Mouse (Mus musculus) induced T-regulatory cell, adult 2 months (primary cell): Measurements from ENCODE around the gene Gm20388.

Experiments
- DNase-seq: peaks from one replicate; pipeline ENCODE4 v3.0.0-alpha.2; 2012; ENCODE audit warnings: low read depth

Gene Gm20388

DNA sequence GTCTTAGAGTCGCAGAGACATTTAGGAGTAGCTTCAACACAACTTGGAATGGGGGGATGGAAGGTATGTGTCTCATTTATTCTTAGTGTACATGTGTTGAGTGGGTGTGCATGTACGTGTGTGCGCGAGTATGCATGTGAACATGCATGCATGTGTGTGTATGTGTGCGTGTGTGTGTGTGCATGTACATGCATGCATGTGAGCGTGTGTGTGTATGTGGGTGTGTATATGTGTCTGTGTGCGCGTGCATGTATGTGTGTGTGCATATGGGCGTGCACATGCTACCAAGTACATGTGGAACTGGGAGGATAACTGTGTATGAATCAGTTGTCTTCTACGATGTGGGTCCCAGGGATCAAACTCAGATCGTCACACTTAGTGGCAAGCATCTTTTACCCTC, 2826.0 kb downstream of the Gm20388 start:
- DNase-seq, result no peak

GRCm38 (mm10) chr8:122737071-122737470, 2826.4 kb downstream of the Gm20388 start:
- no peak for DNase-seq

- no peak for DNase-seq
These were observed 2827.2 kb downstream of the Gm20388 start for GRCm38 (mm10) chr8:122737886-122738285.

GRCm38 (mm10) chr8:122739102-122739725, 2828.6 kb downstream of the Gm20388 start:
- peak; percentile 69 for DNase-seq

GRCm38 (mm10) chr8:122742471-122742870, 2831.8 kb downstream of the Gm20388 start:
- DNase-seq, result no peak

DNA sequence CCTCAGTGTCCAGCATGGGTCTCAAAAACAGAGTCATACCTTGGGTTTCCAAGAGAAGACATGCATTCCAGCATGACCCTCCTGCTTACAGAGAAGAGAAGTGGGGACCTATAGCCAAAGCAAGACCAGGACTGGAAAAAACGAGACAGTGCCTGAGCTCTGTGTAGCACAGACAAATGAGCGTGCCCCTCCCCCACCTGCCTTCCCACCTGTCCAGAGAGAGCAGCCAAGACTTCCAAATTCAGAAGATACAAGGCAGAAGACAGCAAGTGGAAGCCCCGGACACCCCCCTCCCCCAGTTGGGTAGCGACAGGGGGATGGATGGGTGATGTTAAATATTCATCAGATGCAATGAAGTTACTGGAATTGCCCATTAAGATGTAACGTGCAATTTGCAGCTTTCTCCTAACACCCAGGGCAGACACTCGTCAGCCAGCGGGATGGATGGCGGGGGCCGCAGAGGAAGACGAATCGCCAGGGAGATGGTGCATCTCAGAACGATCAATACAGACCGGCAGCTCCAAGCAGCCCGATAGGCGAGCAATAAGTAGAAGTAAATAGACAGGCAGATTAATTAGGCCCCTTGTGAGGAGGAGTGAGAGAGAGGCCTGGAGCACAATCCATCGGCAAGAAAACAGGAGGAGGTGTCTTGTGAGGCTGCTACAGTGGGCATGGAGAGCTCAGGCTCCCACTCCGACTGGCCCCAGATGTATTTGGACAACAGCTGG, 2834.5 kb downstream of the Gm20388 start:
- DNase-seq, result no peak

GRCm38 (mm10) chr8:122745750-122746275, 2835.2 kb downstream of the Gm20388 start:
- DNase-seq, result no peak

- no peak for DNase-seq
These were observed 2835.8 kb downstream of the Gm20388 start for GRCm38 (mm10) chr8:122746439-122746838.

DNA sequence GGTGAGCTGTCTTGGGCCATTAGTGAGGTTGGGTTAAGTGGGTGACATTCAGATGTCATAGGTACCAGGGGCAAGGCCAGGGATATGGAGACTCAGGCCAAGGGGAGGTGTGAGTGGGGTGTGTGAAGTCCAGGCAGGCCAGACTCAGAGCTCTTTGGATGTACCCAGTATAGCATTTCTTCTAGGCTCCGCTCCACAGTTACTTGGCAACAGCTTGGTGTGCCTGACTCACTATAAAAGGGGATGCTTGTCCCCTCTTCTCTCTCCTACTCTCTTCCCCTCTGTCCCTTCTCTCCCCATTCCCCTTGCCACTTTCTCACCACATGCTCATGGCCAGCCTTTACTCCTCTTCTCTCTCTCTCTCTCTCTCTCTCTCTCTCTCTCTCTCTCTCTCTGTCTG, 2837.2 kb downstream of the Gm20388 start:
- no peak for DNase-seq

DNA sequence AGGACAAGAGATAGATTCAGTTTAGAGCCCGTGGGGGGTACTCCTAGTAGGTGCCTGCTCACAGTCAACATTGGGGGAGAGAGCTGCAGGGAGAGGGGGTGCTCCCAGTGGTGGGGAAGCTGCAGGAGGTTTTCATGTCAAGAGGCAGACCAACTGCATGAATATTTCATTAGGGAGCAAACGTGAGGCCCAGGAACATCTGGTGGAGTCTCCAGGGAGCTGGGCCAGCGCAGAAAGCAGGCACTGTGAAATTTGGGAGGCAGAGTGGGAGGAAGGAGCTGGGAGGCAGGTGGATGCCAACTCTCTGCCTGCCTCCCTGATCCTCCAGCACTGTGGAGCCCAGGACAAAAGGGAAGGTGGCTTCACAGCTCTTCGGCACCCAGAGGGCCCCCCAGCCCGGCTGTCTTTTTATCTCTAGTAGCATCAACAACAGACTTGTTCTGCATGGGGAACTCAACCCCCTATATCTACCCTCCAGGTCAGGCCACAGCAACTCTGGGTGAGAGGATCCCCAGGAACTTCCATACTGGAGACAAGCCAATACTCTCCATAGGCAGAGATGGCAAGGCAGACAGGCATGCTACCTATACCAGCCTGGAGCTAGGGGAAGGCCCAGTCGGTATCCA, 2838.8 kb downstream of the Gm20388 start:
- DNase-seq, result no peak

- no peak for DNase-seq
These were observed 2840.7 kb downstream of the Gm20388 start for GRCm38 (mm10) chr8:122751342-122751741.

GRCm38 (mm10) chr8:122752111-122752721, 2841.6 kb downstream of the Gm20388 start:
- DNase-seq, result no peak

- DNase-seq, result no peak
These were observed 2848.0 kb downstream of the Gm20388 start for GRCm38 (mm10) chr8:122758597-122758996.

DNA sequence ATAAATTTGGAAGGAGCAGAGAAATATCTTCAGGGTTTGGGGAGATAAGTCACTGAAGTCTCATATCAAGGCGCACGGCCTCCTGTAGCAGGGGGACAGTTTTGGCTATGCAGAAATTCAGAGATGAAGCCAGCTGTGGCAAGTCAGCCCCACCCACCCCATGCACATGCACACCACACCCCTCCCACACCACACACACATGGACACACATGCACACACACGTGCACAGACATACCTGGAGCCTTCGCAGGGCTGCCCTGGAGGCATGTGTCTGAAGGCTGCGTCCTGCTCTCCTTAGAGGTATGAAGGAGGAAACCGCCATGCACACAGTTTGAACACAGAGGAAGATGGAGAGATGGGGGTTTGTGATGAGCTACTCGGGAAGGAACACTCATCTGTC, 2849.5 kb downstream of the Gm20388 start:
- no peak for DNase-seq

- DNase-seq, result no peak
These were observed 2850.5 kb downstream of the Gm20388 start for GRCm38 (mm10) chr8:122761109-122761508.

GRCm38 (mm10) chr8:122762731-122763266, 2852.2 kb downstream of the Gm20388 start:
- no peak for DNase-seq

DNA sequence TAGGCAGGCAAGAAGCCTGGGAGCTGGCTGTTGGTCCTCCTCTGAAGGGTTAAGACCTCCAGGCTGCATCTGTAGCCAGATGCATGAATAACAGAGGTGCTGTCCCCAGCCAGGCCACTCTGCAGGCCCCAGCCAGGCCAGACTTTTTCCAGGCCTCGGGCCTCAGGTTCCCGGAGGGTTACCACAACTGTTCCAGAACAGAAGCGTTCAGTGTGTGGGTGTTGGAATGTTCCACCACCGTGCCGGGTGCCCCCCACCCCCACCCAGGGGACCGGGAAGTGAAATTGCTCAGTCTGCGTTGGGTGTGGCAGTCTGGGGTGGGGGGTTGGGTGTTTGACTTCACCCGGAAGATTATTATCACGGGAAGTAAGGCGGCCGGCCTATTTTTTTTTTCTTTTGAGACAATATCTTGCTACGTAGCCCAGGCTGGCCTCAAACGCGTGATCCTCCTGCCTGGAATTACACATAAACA, 2852.7 kb downstream of the Gm20388 start:
- DNase-seq, result peak; percentile 19

DNA sequence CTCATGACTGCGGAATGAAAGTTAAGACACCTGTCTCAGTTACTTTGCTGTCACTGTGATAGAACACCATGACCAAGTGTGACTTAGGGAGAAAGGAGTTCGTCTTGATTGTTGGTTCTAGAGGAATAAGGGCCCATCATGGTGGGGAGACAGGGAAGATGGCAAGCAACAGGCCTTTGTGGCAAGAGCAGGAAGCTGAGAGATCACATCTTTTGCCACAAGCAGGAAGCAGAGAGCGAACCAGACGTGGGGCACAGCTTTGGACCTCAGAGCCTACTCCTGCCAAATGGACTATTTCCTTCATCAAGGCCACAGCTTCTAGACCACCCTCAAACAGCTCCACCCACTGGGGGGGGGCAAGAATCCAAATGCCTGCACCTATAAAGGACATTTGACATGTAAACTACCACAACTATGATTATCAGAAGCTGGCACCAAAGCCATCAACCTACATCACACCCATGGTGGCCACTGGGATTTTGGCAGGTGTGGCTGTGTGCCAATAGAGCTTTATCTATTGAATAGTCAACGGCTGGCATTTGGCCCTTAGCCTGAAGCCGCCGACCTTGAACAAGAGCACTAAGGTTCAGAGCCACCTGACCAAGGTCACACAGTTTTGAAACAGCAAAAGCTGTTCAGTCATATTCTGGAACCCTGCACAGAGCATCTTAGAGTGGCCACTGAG, 2854.3 kb downstream of the Gm20388 start:
- peak; percentile 21 for DNase-seq

- no peak for DNase-seq
These were observed 2855.5 kb downstream of the Gm20388 start for GRCm38 (mm10) chr8:122766189-122766588.

DNA sequence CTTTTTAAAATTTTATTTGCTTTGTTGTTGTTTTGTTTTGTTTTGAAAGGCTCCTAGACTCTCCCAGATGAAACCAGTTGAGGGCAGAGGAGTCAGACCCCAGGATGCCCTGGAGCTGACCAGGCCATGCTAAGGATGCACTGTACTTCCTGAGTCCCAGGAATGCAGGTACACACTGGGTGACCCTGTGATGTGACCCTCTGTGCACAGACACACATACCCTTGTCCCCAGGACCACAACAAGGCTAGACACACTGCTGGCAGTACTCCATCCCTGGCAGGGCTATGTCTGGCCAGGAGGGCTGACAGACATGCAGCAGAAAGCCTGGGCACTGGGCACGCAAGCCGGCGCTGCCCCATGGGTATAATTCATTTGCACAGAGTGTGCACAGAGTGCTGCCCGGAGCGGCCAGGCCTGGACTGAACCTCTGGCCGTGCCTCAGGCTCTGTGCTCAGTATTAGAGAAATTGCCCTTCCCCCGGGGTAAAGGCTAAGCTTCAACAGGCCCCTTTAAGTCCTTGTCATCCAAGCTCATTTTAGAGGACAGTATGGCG, 2856.1 kb downstream of the Gm20388 start:
- no peak for DNase-seq

DNA sequence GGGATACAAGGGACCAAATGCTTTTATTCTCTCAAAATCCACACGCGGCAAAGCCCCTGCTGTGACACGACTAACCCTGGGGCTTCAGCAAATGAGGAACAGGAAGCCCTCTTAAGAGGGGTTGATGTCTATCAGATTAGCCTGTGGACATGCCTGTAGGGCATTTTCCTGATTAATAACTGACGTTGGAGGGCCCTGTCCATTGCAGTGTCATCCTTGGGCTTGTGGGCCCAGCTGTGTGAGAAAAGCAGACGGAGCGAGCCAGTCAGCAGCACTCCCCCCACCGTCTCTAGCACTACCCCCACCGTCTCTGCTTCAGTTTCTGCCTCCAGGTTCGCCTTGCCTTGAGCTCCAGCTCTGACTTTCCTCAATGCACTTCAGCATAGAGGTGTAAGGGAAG, 2856.6 kb downstream of the Gm20388 start:
- no peak for DNase-seq
